Mouse (Mus musculus) spleen, postnatal 10 days (tissue): ENCODE results near the gene Ina.
"Not testable (repeated sequence)": the region's sequence is repeated elsewhere in the genome, so short reads cannot be mapped to it uniquely, and the experiment has no call there.

ENCODE experiments used
- DNase-seq, 2 experiments: peaks; one replicate each; pipeline ENCODE4 v3.0.0; 2021 to 2022; ENCODE audit warnings: low spot score in 2 of 2

Ina gene

DNA sequence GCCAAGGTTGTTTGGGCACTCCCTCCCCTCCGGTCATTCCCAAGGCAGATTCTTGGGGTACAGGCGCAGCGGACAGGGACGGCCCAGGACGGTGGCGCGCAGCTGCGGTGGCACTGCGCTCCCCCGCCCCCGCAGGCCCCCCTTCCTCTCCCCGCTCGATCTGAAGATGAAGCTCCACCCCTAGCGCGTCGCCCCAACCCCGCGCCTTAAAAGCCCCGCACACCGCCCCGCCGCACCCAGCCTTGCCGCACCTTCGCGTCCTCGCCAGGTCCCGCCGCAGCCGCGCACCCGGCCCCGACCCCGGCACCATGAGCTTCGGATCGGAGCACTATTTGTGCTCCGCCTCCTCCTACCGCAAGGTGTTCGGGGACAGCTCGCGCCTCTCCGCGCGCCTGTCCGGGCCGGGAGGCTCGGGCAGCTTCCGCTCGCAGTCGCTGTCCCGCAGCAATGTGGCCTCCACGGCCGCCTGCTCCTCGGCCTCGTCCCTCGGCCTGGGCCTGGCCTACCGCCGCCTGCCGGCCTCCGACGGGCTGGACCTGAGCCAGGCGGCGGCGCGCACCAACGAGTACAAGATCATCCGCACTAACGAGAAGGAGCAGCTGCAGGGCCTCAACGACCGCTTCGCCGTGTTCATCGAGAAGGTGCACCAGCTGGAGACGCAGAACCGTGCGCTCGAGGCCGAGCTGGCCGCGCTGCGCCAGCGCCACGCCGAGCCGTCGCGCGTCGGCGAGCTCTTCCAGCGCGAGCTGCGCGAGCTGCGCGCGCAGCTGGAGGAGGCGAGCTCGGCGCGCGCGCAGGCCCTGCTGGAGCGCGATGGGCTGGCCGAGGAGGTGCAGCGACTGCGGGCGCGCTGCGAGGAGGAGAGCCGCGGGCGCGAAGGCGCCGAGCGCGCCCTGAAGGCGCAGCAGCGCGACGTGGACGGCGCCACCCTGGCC lies at the start of gene Ina, which contains the start of gene Nt5c2:
Ina (plus strand) TSS at position 252 of the 935 bp plus-strand sequence.
Nt5c2 (minus strand) TSS at position 707 of the 935 bp plus-strand sequence.
- peak; percentile 17 to 23 for DNase-seq

DNA sequence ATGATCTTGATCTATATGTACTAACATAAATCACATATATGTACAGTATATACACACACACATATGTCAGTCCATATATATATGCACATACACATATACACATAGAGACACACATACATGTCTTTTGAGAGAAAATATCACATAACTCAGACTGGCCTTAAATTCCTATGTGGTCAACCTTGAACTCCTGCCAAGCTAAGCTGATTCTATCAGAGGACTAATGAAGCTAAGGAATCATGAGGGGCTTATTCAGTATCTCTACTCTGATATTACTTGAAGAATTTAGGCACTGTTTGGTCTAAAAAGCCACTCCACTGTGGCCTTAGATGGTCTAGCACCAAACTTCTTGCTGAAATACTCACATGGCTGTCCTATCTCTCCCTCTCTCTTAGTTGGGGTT lies 49.0 kb upstream of the Ina start:
- DNase-seq, result no peak

DNA sequence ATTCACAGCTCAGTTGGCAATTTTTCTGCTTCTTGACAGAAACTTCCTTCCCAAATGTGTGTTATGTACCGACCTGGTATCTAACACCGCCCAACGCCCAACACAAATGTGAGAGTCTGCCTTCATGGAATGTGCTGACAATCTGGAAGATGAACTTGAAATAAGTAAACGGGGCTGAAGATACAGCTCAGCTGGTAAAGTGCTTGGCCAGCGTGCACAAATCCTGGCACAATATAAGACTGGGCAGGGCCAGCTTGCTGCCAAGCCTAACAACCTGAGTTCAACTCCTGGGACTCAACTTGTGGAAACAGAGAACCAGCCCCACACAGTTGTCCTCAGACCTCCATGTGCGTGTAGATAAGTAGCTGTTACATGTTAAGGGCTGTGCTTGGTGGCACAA lies 48.2 kb upstream of the Ina start:
- DNase-seq, result no peak

DNA sequence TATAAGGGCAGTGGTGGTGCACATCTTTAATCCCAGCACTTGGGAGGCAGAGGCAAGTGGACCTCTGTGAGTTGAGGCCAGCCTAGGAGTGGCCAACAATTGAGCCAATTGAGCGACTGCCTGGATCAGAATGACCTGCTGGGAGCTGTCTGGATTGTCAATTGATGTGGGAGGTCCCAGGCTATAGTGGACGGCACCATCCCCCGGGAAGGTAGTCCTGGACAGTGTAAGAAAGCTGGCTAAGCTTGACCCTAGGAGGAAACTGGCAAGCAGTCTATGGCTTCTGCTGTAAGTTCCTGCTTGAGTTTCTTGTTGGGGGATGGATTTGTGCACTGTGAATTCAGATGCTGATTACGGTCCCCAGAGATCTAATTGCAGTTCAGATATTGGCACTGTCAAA lies 46.6 kb upstream of the Ina start:
- no peak for DNase-seq

DNA sequence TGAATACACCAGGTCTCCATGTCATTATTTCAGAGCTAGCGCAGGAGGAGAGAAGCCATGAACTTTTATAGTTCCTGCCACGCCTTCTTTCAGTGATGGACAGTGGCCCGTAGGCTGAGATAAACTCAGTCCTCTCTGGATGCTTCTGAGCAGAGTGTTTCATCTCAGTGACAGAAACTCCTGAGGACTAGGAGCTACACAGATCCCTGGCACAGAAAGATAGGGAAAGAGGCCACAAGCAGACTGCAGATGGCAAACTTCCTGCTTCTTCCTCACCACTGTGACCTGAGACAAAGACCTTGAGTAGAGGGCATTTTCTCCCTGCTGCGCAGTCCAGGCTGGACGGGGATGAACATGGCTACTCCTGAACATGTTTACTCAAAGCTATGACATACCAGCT lies 45.7 kb upstream of the Ina start:
- DNase-seq, result no peak

DNA sequence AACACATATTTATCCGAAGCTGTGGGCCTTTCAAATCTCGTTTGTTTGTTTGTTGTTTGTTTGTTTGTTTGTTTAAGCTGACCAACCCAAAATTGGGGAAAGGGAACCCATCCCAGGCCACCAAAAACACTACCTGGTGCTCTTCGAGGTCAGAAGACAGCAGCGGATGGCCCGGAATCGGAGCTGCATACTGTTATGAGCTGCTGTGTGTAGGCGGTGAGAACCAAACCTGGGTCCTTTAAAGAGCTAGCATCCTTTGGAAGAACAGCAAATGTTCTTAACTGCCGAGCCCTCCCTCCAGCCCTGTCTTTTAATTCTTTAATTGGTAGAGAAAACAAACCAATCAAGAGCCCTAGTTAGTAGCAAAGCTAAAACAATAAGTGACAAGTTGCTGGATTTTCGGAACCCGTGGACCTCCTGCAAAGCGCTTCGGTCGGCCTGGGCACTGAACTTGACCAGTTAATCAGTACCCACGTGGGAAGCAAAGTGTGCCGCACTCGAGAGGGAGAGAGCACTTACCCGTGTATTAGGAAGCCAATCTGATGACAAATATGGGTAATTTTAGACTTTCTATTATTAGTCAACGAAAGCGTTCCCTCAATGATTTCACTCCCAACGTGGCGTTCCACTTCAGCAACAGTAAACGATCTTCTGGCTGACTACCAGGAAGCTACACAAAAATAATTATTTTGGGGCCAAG lies 45.1 kb upstream of the Ina start:
- DNase-seq, result no peak

DNA sequence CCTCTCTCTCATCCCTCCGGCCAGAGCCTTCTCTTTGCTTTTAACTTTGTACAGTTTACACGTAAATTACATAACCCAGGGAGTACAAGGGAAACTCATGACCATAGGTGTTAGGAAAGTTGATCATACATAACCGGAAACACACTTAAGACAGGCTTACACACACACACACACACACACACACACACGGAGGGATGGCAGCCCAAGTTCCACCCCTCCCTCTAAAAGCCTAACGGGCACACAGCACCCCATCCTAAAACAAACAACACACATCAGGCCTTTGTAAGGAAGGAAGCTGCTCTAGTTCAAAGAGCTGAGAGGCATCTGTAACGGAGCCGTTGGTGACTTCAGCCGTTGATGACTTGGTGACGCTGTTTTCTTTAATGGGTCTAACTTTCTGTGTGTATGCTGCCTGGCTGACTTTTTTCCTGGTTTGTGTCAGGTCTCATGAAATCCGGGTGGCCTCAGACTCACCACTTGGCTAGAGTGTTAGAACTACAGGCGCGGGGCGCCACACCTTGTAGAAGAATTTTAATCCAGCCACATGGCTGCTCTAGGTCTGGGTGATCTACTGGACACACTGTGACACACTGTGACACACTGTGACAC lies 44.3 kb upstream of the Ina start:
- peak in 1 of 2 experiments; percentile 36 for DNase-seq

DNA sequence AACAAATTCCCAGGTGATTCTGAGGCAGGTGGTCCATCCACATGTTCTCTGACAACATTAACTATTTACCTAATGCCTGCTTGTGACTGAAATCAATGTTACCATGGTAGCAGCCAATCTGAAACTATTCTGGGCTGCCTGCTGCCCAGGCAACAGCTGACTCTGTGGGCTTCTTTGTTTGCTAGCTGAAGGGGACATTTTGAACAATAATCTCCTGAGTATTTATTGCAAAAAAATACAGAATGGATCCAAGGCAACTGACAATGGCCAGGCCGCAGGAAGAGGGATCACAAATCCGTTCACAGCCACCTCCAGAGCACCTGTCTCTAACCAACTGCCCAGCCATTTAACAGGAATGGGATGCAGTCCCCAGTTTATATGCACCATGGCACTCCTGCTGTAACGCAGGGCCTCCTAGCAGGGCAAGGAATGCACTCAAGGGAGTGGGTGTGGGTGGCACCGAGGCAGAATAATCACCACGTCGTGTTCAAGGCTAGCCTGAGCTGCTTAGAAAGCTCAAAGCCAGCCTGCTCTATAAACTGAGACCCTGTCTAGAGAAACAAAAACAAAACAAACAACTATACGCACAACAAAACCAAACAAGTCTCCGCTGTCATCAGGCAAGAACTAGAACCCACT lies 43.3 kb upstream of the Ina start:
- DNase-seq, result no peak

DNA sequence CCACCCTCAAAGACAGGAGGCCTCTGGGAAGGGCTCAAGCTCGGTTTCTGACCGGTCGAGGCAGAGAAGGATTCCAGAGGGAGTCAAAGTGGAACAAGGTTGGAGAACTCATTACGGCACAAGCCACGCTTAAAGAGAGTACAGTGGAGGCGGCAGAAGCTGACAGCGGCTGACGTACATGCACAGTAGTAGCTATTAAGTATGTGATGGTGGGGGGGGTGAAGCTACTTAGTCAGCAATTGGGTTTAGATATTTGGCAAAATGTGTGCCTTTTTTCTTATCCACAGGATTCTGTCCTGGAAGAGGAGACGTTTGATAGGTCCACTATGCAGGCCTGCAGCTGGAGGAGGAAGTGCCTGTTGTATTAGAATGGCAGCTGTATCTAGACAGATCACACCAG lies 42.8 kb upstream of the Ina start:
- DNase-seq, result no peak

DNA sequence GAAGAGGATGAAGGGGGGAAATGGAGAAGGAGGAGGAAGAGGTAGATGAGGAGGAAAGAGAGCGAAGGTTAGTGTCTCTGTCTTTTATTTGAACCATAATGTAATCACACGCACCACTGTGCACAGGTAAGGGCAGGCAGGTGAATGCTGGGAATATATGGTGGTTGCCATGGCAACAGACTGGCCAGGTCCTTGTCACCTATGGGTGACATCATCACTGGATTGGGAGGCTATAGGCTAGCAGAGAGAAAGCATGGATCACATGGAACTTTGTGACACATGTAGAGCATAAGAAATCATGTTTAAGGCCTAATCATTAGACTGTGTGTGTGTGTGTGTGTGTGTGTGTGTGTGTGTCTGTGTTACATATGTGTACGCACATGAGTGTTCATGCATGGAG lies 42.3 kb upstream of the Ina start:
- DNase-seq, result no peak

DNA sequence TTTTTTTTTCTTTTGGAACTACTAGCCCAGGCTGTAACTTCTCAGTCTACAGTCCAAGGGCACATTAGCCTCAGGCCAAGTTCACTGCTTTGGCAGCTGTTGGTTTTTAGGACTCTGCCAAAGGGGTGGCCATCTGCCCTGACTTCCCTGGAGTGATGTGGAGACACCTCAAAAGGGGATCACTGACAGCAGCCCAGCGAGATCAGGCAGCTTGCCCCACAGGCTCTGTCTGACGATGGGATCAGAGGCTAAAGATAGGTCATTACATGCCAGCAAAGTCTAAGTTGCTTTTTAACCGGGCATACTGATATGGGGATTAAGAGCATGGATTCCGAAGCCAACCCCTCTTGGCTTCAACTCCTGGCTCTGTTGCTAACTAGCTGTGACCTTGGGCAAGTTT lies 38.9 kb upstream of the Ina start:
- DNase-seq, result no peak

DNA sequence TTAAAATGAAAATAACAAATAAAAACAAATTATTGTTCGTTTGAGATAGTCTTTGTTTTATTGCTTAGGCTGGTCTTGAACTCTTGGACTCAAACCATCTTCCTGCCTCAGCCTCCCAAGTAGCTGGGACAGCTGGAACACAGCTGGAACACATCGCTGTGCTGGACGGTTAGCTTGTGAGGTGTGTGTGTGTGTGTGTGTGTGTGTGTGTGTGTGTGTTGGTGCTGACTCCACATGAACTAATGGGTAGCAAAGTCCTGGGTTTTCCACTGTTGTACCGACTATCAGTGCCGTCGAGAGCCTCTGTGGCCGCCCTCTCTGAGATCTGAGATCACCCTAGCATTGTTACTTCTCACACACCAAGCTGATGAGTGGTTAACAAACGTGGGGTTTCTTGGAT lies 38.5 kb upstream of the Ina start:
- DNase-seq, result no peak

DNA sequence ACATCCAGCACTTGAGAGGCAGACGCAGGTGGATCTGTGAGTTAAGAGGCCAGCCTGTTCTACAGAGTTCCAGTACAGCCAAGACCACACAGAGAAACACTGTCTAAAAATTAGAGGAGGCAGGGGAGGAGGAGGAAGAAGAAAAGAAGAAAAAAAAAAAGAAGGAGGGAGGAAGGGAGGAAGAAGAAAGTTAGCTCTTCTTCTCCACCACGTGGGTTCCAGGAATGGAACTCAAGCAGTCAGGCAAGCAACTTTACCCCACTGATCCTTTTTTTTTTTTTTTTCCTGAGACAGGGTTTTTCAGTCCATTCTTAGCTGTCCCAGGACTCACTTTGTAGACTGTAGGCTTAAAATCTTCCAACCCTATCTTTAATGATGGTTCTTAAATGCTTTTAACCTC lies 37.8 kb upstream of the Ina start:
- DNase-seq, result no peak

DNA sequence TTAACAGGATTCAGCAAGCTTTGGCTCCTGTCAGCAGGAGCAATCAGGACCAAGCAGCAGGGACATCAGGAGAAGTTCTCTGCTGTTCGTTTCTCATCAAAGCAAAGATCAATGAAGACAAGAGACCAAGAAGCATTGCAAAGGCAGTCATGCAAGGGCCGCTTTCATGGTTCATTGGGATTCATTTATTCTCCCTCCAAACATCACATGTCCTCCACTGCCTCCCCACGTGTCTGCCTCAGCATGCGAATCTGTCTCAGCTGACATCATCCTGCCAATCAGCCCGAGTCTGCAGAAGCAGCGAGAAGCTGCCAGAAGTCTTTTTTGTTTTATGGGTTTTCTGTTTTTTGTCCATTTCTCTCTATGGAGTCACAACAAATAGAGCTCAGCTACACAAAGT lies 37.0 kb upstream of the Ina start:
- DNase-seq, result no peak

DNA sequence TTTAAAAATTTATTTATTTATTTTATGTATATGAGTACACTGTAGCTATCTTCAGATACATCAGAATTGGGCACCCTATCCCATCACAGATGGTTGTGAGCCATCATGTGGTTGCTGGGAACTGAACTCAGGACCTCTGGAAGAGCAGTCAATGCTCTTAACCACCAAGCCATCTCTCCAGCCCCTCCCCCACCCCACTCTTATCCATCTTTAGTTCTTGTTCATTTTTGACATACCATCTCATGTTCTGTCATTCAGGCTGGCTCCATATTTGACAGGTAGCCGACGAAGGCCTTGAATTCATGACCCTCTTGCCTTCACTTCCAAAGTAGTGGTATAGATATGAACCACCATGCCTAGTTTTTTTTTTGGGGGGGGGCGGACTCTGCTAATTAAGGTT lies 36.4 kb upstream of the Ina start:
- DNase-seq, result not testable (repeated sequence)

DNA sequence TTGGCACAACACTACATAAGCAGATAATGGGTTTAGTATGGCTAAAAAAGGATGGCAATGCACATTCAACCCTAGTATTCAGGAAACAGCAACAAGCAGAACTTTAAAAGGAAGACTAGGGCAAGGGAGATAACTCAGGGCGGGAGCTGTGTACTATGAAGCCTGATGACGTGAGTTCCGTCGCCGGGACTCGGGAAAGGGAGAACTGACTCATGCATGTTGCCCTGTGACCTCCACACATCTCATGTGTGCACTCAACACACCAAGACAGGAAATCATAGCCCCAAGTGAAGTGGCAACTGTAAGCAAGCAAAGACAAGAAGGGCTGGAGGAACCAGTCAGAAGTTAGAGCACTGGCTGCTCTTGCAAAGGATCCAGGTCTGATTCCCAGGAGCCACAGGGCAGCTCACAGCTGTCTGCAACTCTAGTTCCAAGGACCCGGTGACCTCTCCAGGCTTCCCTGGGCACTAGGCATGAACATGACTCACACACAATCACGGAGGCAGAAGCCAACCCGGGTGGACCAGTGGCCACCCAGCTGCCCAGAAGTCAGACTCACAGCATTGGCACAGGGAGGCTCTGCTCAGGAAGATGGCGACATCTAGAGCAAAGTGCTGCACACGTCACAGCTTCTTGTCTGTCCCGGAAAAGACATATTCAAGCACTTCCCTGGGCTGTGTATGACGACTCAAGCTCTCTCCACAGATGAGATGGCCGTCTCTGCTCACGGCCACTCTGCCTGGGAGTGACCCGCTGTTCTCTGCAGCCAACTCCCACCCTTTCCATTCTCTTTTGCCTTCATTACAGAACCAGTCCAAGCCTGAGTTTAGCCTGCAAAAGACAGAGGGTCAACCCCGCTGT lies 35.3 kb upstream of the Ina start:
- no peak for DNase-seq

DNA sequence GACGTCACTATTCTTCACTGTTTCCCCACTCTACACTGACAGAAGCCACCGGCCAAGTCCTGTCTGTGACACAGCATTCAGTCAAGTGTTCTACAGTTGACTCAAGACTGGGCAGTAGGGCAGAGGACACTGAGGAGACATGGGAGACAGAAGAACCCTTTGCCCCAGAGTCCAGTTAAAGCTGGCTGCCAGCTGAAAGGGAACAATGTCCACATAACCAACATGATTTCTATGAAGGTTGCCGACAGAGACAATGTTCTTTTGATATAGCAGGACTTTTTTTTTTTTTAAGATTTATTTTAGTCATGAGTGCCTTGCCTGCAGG lies 34.8 kb upstream of the Ina start:
- no peak for DNase-seq

DNA sequence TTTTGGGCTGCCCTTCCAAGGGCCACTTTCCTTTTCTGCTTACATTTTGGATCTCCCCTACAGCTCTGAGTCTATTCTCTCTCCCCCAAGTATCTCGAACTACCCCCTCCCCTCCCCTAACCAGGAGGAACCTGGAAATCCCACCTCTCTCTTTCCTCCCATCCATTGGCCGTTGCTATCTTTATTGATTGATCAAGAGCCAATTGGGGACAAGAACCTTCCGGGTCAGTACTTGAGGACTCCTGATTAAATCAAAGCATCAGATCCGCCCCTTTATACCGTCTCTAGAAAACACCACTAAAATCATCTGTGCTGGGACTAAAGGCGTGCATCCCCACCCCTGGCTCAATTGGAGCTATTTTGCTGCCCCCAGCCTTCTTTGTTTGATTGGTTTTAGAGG lies 33.0 kb upstream of the Ina start:
- no peak for DNase-seq

DNA sequence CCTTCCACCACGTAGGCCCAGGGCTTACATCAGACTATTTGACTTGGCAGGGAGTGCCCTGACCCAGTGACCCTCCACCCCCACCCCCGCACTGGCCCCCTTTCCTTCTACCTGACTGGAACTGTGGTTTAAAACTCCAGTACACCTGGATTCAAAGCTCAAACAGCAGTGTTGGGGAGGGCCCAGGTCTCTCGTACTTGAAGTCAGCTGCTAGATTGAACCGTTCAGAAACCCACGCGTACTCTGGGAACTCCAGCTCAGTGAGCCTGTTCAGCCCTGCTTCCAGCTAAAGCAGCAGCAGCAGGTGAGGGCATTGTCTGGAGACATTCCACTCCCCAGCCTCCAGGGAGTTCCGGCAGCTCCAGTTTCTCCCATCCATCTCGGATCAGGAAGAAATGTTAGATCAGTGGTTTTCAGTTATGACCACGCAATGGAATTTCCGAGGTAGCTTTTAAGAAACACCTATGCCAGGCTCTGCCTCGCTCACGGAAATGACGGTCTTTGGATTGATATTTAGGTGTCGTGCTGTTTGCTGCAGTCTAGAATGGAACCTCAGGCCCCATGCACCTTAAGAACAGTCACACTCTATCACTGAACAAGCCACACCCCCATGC lies 31.0 kb upstream of the Ina start:
- peak; percentile 34 to 51 for DNase-seq

DNA sequence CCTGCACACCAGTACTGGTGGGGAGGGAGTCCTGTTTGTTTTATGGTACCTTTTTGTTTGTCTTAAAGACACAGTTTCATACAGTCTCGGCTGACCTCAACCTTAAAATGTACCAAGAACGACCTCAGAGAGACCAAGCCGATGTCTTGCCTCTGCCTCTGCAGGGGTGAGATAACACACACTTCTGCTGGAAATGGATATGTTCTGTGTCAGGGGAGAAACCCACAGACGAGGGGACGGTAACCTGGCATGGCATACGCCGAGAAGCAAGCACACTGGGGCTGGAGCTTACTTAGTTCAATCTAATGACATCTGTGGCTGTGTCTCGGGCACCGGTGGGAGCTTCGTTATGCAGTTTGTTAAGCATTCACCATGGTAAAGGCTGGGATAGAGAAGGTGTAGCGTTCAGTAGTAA lies 30.5 kb upstream of the Ina start:
- DNase-seq, result peak; percentile 60 to 61
